Mouse (Mus musculus): ENCODE measurements around the gene Hist2h4. TPM values are rescaled to one million over a fixed set of nuclear protein-coding genes. Genes with fewer than 3 reads are reported as not detected.
"Not testable (repeated sequence)": the region's sequence is repeated elsewhere in the genome, so short reads cannot be mapped to it uniquely, and the experiment has no call there.

The Hist2h4 gene
- polyA plus RNA-seq, 2 experiments: 6.4 to 8.5 TPM

DNA sequence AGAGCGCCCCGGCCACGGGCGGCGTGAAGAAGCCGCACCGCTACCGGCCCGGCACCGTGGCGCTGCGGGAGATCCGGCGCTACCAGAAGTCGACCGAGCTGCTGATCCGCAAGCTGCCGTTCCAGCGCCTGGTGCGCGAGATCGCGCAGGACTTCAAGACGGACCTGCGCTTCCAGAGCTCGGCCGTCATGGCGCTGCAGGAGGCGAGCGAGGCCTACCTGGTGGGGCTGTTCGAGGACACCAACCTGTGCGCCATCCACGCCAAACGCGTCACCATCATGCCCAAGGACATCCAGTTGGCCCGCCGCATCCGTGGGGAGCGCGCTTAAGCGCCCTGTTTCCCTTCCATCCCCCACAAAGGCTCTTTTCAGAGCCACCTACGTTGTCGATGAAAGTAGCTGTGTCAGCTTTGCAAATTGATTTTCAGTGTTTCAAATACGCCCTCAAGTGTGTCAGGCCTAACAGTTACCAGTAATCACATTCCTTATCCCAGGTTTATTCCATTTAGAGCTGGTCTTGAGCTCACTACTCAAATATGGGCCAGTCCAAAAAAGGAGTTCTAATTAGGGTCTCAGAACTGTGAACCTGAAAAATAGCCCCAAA lies 5.8 kb upstream of the Hist2h4 start:
- not testable (repeated sequence) for H3K27me3 ChIP-seq (ENCODE audit: control insufficient read depth, insufficient read depth, low read length); DNase-seq (ENCODE audit: low spot score); H3K4me1 ChIP-seq (ENCODE audit: control insufficient read depth, insufficient read depth, low read length); H3K36me3 ChIP-seq (ENCODE audit: control insufficient read depth, insufficient read depth, low read length); H3K9me3 ChIP-seq (ENCODE audit: control insufficient read depth, low read length)
- ATAC-seq (ENCODE audit: low FRiP score, low read depth): peak; percentile 20
- WGBS: 0% methylated on average over 9 of the region's 44 CpGs
- Histone ChIP-seq H3K4me3 (replicated peaks; ENCODE audit: low read length) (peak overlapping the region; percentile 48), H3K9ac (ENCODE audit: low read depth, low read length, severe bottlenecking) (peak overlapping the region; percentile 58), H3K27ac (replicated peaks; ENCODE audit: low read depth, low read length) (peak overlapping the region; percentile 96), H3K4me2 (replicated peaks; ENCODE audit: low read depth, low read length, severe bottlenecking) (peak overlapping the region; percentile 87)
- 0 out of 2 replicates have a peak, but pooled peaks have one; percentile 5 for TF ChIP-seq POLR2A (IDR thresholded peaks at IDR 0.05; ENCODE audit: borderline replicate concordance, extremely low read depth, insufficient read depth, insufficient read length)

DNA sequence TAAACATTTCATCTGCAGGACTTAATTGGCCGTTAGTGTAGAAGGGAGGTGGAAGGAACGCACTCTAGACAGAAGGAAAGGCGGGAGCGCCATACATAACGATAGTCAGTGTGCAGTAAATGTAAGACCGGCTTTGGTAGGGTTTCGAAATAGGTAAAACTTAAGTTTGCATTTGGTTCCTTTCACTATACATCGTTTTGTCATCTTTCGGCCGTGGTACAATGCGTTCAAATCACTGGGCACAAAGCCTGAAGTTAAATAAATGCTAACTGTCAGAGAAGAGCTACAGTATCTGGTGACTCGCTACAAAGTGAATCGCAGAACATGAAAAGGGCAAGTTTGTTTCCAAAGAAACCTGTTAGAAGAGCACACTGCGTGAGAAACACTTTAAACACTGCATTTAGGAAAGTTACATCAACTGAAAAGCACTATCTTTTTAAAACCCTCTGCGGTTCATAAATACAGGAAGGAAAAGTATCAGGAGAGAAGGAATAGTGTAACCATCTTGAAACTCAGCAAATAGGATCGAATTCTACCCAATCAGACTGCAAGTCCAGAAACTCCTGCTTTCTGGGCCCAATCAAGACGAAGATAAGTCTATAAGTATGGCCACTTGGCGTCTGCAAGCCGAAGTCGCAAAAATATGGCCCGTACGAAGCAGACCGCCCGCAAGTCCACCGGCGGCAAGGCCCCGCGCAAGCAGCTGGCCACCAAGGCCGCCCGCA lies 5.1 kb upstream of the Hist2h4 start, which contains the start of gene Hist2h3b:
Gene Hist2h3b (plus strand): TSS at position 604 of the 725 bp plus-strand sequence.
- no peaks in the 10 kb centered on the region for H3K36me3 ChIP-seq (ENCODE audit: control insufficient read depth, insufficient read depth, low read length)
- peak within 1 kb of the TSS; percentile 58 for H3K9ac ChIP-seq (ENCODE audit: low read depth, low read length, severe bottlenecking)
- H3K27me3 ChIP-seq (ENCODE audit: control insufficient read depth, insufficient read depth, low read length): no peaks in the 10 kb centered on the region
- peak within 1 kb of the TSS; percentile 53 for H3K4me3 ChIP-seq (replicated peaks; ENCODE audit: low read length)
- WGBS: 25% methylated on average over 24 of the region's 30 CpGs
- H3K27ac ChIP-seq (replicated peaks; ENCODE audit: low read depth, low read length): peak within 1 kb of the TSS; percentile 96
- DNase-seq (ENCODE audit: low spot score) (peak; percentile 87), ATAC-seq (ENCODE audit: low FRiP score, low read depth) (peak; percentile 73)
- H3K4me1 ChIP-seq (ENCODE audit: control insufficient read depth, insufficient read depth, low read length): peaks cover 8% of the 10 kb centered on the region
- no peaks in the 10 kb centered on the region for H3K9me3 ChIP-seq (ENCODE audit: control insufficient read depth, low read length)
- TF ChIP-seq POLR2A (IDR thresholded peaks at IDR 0.05; ENCODE audit: borderline replicate concordance, extremely low read depth, insufficient read depth, insufficient read length): peak; percentile 92; the same call in 1 of the 2 replicates
- H3K4me2 ChIP-seq (replicated peaks; ENCODE audit: low read depth, low read length, severe bottlenecking): peak within 1 kb of the TSS; percentile 87

DNA sequence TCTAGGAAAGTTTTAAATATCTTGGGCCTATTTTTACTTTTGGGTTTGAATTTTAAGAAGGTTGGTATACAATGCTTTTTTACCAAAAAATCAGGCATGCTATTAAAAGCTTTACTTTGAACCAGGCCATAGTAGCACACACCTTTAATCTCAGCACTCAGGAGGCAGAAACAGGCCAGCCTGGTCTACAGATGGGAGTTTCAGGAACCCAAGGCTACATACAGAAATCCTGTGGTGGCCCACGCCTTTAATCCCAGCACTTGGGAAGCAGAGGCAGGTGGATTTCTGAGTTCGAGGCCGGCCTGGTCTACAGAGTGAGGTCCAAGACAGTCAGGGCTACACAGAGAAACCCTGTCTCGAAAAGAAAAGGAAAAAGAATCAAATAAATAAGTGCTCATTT lies 4.4 kb upstream of the Hist2h4 start:
- Histone ChIP-seq H3K9me3 (ENCODE audit: control insufficient read depth, low read length) (no peaks in the 10 kb centered on the region), H3K9ac (ENCODE audit: low read depth, low read length, severe bottlenecking) (no peak overlapping the region), H3K4me3 (replicated peaks; ENCODE audit: low read length) (no peak overlapping the region), H3K27me3 (ENCODE audit: control insufficient read depth, insufficient read depth, low read length) (no peaks in the 10 kb centered on the region), H3K4me1 (ENCODE audit: control insufficient read depth, insufficient read depth, low read length) (peaks cover 8% of the 10 kb centered on the region), H3K4me2 (replicated peaks; ENCODE audit: low read depth, low read length, severe bottlenecking) (peak overlapping the region; percentile 44; the same call in 1 of the 2 replicates), H3K36me3 (ENCODE audit: control insufficient read depth, insufficient read depth, low read length) (no peaks in the 10 kb centered on the region), H3K27ac (replicated peaks; ENCODE audit: low read depth, low read length) (peak overlapping the region; percentile 89)
- DNase-seq (ENCODE audit: low spot score): no peak
- ATAC-seq (ENCODE audit: low FRiP score, low read depth): no peak
- 85% methylated on average over 4 of the region's 4 CpGs for WGBS
- no peak for TF ChIP-seq POLR2A (IDR thresholded peaks at IDR 0.05; ENCODE audit: borderline replicate concordance, extremely low read depth, insufficient read depth, insufficient read length)

DNA sequence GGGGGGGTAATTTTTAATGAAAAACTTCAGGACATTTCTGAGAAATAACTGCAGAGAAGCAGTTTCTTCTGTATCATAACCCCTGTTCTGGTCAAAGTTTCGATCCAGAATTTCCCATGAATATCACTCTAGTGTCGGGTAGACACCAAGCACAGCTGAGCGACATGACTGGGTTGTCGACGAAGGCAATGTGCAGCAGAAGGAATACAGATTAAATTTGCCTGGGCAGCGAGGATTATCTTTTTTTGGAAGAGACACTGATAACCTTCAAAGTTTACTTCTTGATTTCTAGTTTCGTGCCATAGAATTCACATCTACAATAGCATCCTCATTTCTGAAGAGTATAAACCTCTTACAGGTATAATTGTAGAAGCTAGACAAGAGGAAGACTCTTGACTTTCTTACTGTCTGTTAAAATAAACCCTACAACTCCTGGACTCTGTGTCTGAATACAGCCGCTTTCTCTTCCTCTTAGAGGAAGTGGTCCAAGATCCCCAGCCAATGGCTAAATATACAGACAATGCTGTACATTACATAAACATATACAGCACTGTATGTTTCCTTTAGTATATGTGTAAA lies 3.1 kb upstream of the Hist2h4 start:
- WGBS: 89% methylated on average over 8 of the region's 8 CpGs
- Histone ChIP-seq H3K4me3 (replicated peaks; ENCODE audit: low read length) (no peak overlapping the region), H3K27ac (replicated peaks; ENCODE audit: low read depth, low read length) (no peak overlapping the region), H3K4me1 (ENCODE audit: control insufficient read depth, insufficient read depth, low read length) (peaks cover 17% of the 10 kb centered on the region), H3K4me2 (replicated peaks; ENCODE audit: low read depth, low read length, severe bottlenecking) (no peak overlapping the region), H3K9ac (ENCODE audit: low read depth, low read length, severe bottlenecking) (no peak overlapping the region), H3K9me3 (ENCODE audit: control insufficient read depth, low read length) (no peaks in the 10 kb centered on the region), H3K36me3 (ENCODE audit: control insufficient read depth, insufficient read depth, low read length) (no peaks in the 10 kb centered on the region), H3K27me3 (ENCODE audit: control insufficient read depth, insufficient read depth, low read length) (no peaks in the 10 kb centered on the region)
- no peak for TF ChIP-seq POLR2A (IDR thresholded peaks at IDR 0.05; ENCODE audit: borderline replicate concordance, extremely low read depth, insufficient read depth, insufficient read length)
- ATAC-seq (ENCODE audit: low FRiP score, low read depth) (no peak), DNase-seq (ENCODE audit: low spot score) (no peak)

DNA sequence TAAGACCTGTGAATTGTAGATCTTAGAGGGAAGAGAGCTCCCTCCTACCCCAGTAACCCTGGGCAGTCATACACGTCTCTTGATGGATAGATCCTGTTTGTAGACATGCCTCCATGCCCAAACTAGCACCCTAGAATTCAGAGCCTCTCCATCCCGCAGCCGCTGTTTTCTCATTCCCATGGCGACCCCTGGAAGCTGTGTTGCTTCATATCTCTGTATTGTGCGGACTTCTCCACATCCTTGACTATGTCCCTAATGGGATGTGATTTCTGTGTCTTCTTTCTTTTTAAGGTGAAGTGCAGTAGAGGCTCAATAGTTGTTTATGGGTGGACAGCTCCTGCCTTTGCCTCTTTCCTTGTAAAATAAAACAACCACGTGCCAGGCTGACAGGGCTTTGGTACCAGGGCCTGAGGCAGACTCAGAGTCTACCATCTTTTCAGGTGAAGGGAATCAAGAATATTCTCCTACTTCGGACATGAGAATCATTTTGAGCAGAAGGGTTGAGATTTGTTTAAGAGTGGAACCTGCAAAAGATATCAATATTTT lies 1.4 kb upstream of the Hist2h4 start:
- 71% methylated on average over 7 of the region's 7 CpGs for WGBS
- peaks cover 17% of the 10 kb centered on the region for H3K4me1 ChIP-seq (ENCODE audit: control insufficient read depth, insufficient read depth, low read length)
- H3K4me3 ChIP-seq (replicated peaks; ENCODE audit: low read length): peak overlapping the region; percentile 60; the same call in 1 of the 2 replicates
- H3K4me2 ChIP-seq (replicated peaks; ENCODE audit: low read depth, low read length, severe bottlenecking): peak overlapping the region; percentile 78
- DNase-seq (ENCODE audit: low spot score) (no peak), ATAC-seq (ENCODE audit: low FRiP score, low read depth) (no peak)
- H3K27ac ChIP-seq (replicated peaks; ENCODE audit: low read depth, low read length): peak overlapping the region; percentile 98
- H3K27me3 ChIP-seq (ENCODE audit: control insufficient read depth, insufficient read depth, low read length): no peaks in the 10 kb centered on the region
- no peak for TF ChIP-seq POLR2A (IDR thresholded peaks at IDR 0.05; ENCODE audit: borderline replicate concordance, extremely low read depth, insufficient read depth, insufficient read length)
- no peak overlapping the region for H3K9ac ChIP-seq (ENCODE audit: low read depth, low read length, severe bottlenecking)
- no peaks in the 10 kb centered on the region for H3K9me3 ChIP-seq (ENCODE audit: control insufficient read depth, low read length)
- no peaks in the 10 kb centered on the region for H3K36me3 ChIP-seq (ENCODE audit: control insufficient read depth, insufficient read depth, low read length)

All from limb, embryonic 14.5 days (tissue).